Mouse (Mus musculus) hindbrain, postnatal 0 days (tissue): ENCODE data around the gene Atg4d. TPM values are rescaled to one million over a fixed set of nuclear protein-coding genes. Genes with fewer than 3 reads are reported as not detected.

Source experiments
- ATAC-seq: fragments of 200-750 bp; cut with Nextera tagmentation; 2 replicates; pipeline ENCODE4 v1.8.0; 2017; ENCODE audit warnings: mild to moderate bottlenecking, moderate TSS enrichment, moderate library complexity
- DNase-seq: peaks from one replicate; pipeline ENCODE4 v3.0.0-alpha.2; 2015; ENCODE audit warnings: low spot score
- H3K27ac ChIP-seq: fragments of 300-500 bp; sonication (generic); 2 replicates; pipeline ENCODE4 v1.5.1; 2014; ENCODE audit warnings: mild to moderate bottlenecking
- H3K27me3 ChIP-seq: fragments of 300-500 bp; sonication (generic); 2 replicates; pipeline ENCODE4 v1.6.1; 2014; ENCODE audit warnings: low read length, mixed read lengths; ENCODE audit not compliant: insufficient read depth
- H3K36me3 ChIP-seq: fragments of 300-500 bp; sonication (generic); 2 replicates; pipeline ENCODE4 v1.6.1; 2014; ENCODE audit warnings: low read length, mixed read lengths; ENCODE audit not compliant: insufficient read depth
- H3K4me1 ChIP-seq: fragments of 300-500 bp; sonication (generic); 2 replicates; pipeline ENCODE4 v1.6.1; 2014; ENCODE audit warnings: antibody characterized with exemption, low read length, mixed read lengths; ENCODE audit not compliant: insufficient read depth
- H3K4me2 ChIP-seq: fragments of 300-500 bp; sonication (generic); 2 replicates; pipeline ENCODE4 v1.6.1; 2014; ENCODE audit warnings: low read depth, mild to moderate bottlenecking, low read length, moderate library complexity, mixed read lengths
- H3K4me3 ChIP-seq: fragments of 300-500 bp; sonication (generic); 2 replicates; pipeline ENCODE4 v1.5.1; 2014; ENCODE audit warnings: low read length
- H3K9ac ChIP-seq: fragments of 300-500 bp; sonication (generic); replicated peaks from 2 replicates; pipeline ENCODE4 v1.6.1; 2014; ENCODE audit warnings: mild to moderate bottlenecking, low read length, moderate library complexity, mixed read lengths
- H3K9me3 ChIP-seq: fragments of 300-500 bp; sonication (generic); 2 replicates; pipeline ENCODE4 v1.6.1; 2016; ENCODE audit warnings: low read length, mixed read lengths
- CTCF ChIP-seq: IDR thresholded peaks from 2 replicates; pipeline ENCODE4 v1.5.1; 2016; ENCODE audit warnings: antibody characterized with exemption, control low read depth, low read depth
- WGBS: fragments of 180-500 bp; shearing (Covaris S2); extraction: QIAGEN DNeasy Blood & Tissue Kit; methylation state at CpG from one replicate; pipeline ENCODE4 v1.1.7; 2014; 5-methylcytosine and 5-hydroxymethylcytosine counted together
- polyA plus RNA-seq: library from polyadenylated mRNA; unstranded; fragments of >200 nt; fragmentation: Nextera tagmentation; extraction: Ambion mirVana; gene quantifications from 2 replicates; pipeline ENCODE4 v1.2.1, GENCODE M21; 2015
- total RNA-seq: library from RNA; depleted of rRNA; stranded (reverse); fragments of >200 nt; gene quantifications from 2 replicates; pipeline ENCODE4 v1.2.3, GENCODE M21; 2014; rRNA removed

The Atg4d gene
- total and polyA plus RNA-seq, 2 experiments from 2014 or later, result 32.1 to 38.6 TPM

DNA sequence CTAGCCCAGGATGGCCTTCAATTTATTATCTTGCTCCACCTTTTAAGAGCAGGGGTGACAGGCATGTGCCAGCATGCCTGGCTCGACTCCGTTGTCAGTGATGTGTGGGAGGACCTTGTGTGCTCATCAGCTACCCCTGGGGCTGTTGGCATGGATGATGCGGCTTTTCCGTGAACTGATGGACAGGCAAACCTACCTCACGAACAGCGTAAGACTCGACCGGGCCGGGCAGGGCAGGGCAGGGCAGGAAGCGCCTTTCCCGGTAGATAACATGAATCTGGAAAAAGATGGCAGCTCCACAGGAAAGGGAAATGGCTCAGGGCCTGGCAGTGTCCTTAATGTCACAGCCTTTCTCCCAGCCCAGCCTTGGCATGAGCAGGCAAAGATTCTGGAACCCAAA, 59.2 kb downstream of the Atg4d start:
- H3K27me3 ChIP-seq, result no peaks in the 10 kb centered on the region
- H3K9me3 ChIP-seq, result no peaks in the 10 kb centered on the region
- no peak overlapping the region for H3K27ac ChIP-seq
- TF ChIP-seq CTCF, result no peak
- no peak overlapping the region for H3K9ac ChIP-seq
- no peak overlapping the region for H3K4me3 ChIP-seq
- H3K4me2 ChIP-seq, result no peak overlapping the region
- WGBS, result 93% methylated on average over 11 of the region's 11 CpGs
- no peak for DNase-seq
- no peaks in the 10 kb centered on the region; the same call in 1 of the 2 replicates for H3K36me3 ChIP-seq
- no peak for ATAC-seq
- peaks cover 10% of the 10 kb centered on the region; the same call in 1 of the 2 replicates for H3K4me1 ChIP-seq

Other genes with a start within 250 kb of the Atg4d start
- 4.3 and 5.0 TPM in 2 replicates for gene Icam1, start 249.3 kb upstream of the Atg4d start, total RNA-seq
- gene Icam1, start 249.3 kb upstream of the Atg4d start, polyA plus RNA-seq, result 3.8 and 4.4 TPM in 2 replicates
- not detected in 2 replicates for gene Icam4, start 235.9 kb upstream of the Atg4d start, total RNA-seq
- 0.15 TPM in 1 of 2 replicates, not detected in the other for gene Icam4, start 235.9 kb upstream of the Atg4d start, polyA plus RNA-seq
- 9.1 and 9.7 TPM in 2 replicates for gene Icam5, start 233.2 kb upstream of the Atg4d start, total RNA-seq
- gene Icam5, start 233.2 kb upstream of the Atg4d start, polyA plus RNA-seq, result 3.6 and 3.7 TPM in 2 replicates
- gene Zglp1, start 198.2 kb upstream of the Atg4d start, total RNA-seq, result 1.1 and 2.2 TPM in 2 replicates
- gene Zglp1, start 198.2 kb upstream of the Atg4d start, polyA plus RNA-seq, result 0.16 TPM in 1 of 2 replicates, not detected in the other
- 0.50 and 0.73 TPM in 2 replicates for gene Gm49373, start 192.2 kb upstream of the Atg4d start, total RNA-seq
- 0.37 and 0.48 TPM in 2 replicates for gene Gm49373, start 192.2 kb upstream of the Atg4d start, polyA plus RNA-seq
- gene Fdx1l, start 191.7 kb upstream of the Atg4d start, total RNA-seq, result 70.9 and 95.6 TPM in 2 replicates
- gene Fdx1l, start 191.7 kb upstream of the Atg4d start, polyA plus RNA-seq, result 83.9 and 86.5 TPM in 2 replicates
- 0.11 and 2.7 TPM in 2 replicates for gene Gm38431, start 173.3 kb upstream of the Atg4d start, total RNA-seq
- gene Gm38431, start 173.3 kb upstream of the Atg4d start, polyA plus RNA-seq, result 0.16 and 0.96 TPM in 2 replicates
- 43.2 and 51.9 TPM in 2 replicates for gene Raver1, start 173.3 kb upstream of the Atg4d start, total RNA-seq
- gene Raver1, start 173.3 kb upstream of the Atg4d start, polyA plus RNA-seq, result 19.7 and 21.7 TPM in 2 replicates
- 10.8 and 15.4 TPM in 2 replicates for gene Tyk2, start 134.1 kb upstream of the Atg4d start, total RNA-seq
- gene Tyk2, start 134.1 kb upstream of the Atg4d start, polyA plus RNA-seq, result 5.7 and 6.2 TPM in 2 replicates
- gene Cdc37, start 115.3 kb upstream of the Atg4d start, total RNA-seq, result 20.1 and 21.4 TPM in 2 replicates
- 173 and 181 TPM in 2 replicates for gene Cdc37, start 115.3 kb upstream of the Atg4d start, polyA plus RNA-seq
- gene Pde4a, start 99.6 kb upstream of the Atg4d start, total RNA-seq, result 41.3 and 45.0 TPM in 2 replicates
- gene Pde4a, start 99.6 kb upstream of the Atg4d start, polyA plus RNA-seq, result 46.4 and 47.7 TPM in 2 replicates
- 74.9 and 98.9 TPM in 2 replicates for gene Keap1, start 25.9 kb upstream of the Atg4d start, total RNA-seq
- 59.4 and 60.9 TPM in 2 replicates for gene Keap1, start 25.9 kb upstream of the Atg4d start, polyA plus RNA-seq
- 4.9 and 8.2 TPM in 2 replicates for gene S1pr5, start 16.9 kb upstream of the Atg4d start, total RNA-seq
- 2.9 and 3.1 TPM in 2 replicates for gene S1pr5, start 16.9 kb upstream of the Atg4d start, polyA plus RNA-seq
- 14.8 and 15.3 TPM in 2 replicates for gene Kri1, start 22.7 kb downstream of the Atg4d start, total RNA-seq
- 10.9 and 11.8 TPM in 2 replicates for gene Kri1, start 22.7 kb downstream of the Atg4d start, polyA plus RNA-seq
- gene Cdkn2d, start 26.1 kb downstream of the Atg4d start, total RNA-seq, result 115 and 123 TPM in 2 replicates
- 134 and 142 TPM in 2 replicates for gene Cdkn2d, start 26.1 kb downstream of the Atg4d start, polyA plus RNA-seq
- gene Ap1m2, start 47.0 kb downstream of the Atg4d start, total RNA-seq, result 2.5 and 7.0 TPM in 2 replicates
- gene Ap1m2, start 47.0 kb downstream of the Atg4d start, polyA plus RNA-seq, result 3.8 and 3.9 TPM in 2 replicates
- gene Slc44a2, start 55.4 kb downstream of the Atg4d start, total RNA-seq, result 58.5 and 68.0 TPM in 2 replicates
- 52.6 and 58.8 TPM in 2 replicates for gene Slc44a2, start 55.4 kb downstream of the Atg4d start, polyA plus RNA-seq
- 89.5 and 108 TPM in 2 replicates for gene Ilf3, start 102.6 kb downstream of the Atg4d start, total RNA-seq
- gene Ilf3, start 102.6 kb downstream of the Atg4d start, polyA plus RNA-seq, result 174 and 184 TPM in 2 replicates
- 37.1 and 46.7 TPM in 2 replicates for gene Qtrt1, start 146.5 kb downstream of the Atg4d start, total RNA-seq
- gene Qtrt1, start 146.5 kb downstream of the Atg4d start, polyA plus RNA-seq, result 38.6 and 44.5 TPM in 2 replicates
- 75.3 and 80.4 TPM in 2 replicates for gene Dnm2, start 159.6 kb downstream of the Atg4d start, total RNA-seq
- gene Dnm2, start 159.6 kb downstream of the Atg4d start, polyA plus RNA-seq, result 53.5 and 58.6 TPM in 2 replicates
- gene Tmed1, start 245.0 kb downstream of the Atg4d start, total RNA-seq, result 50.2 and 61.3 TPM in 2 replicates
- 59.2 and 65.8 TPM in 2 replicates for gene Tmed1, start 245.0 kb downstream of the Atg4d start, polyA plus RNA-seq